Mouse (Mus musculus): ENCODE results near the gene Adgra1.

Gene Adgra1

GRCm38 (mm10) chr7:139834036-139834435 lies at the start of gene Adgra1:
TSS of gene Adgra1 (plus strand) at chr7:139834174.
- peak; percentile 77 for DNase-seq

GRCm38 (mm10) chr7:139787382-139787781 lies 46.6 kb upstream of the Adgra1 start:
- DNase-seq: no peak

- DNase-seq: no peak
Observed at GRCm38 (mm10) chr7:139788927-139789326, 45.0 kb upstream of the Adgra1 start.

GRCm38 (mm10) chr7:139789718-139790117 lies 44.3 kb upstream of the Adgra1 start:
- DNase-seq: no peak

- DNase-seq: peak in 1 of 2 experiments; percentile 4
Observed at GRCm38 (mm10) chr7:139791601-139792000, 42.4 kb upstream of the Adgra1 start.

GRCm38 (mm10) chr7:139795004-139795605 lies 38.9 kb upstream of the Adgra1 start:
- DNase-seq: no peak

GRCm38 (mm10) chr7:139797186-139798109 lies 36.5 kb upstream of the Adgra1 start:
- no peak for DNase-seq

GRCm38 (mm10) chr7:139806175-139806601 lies 27.8 kb upstream of the Adgra1 start:
- DNase-seq: no peak

- no peak for DNase-seq
Observed at GRCm38 (mm10) chr7:139810036-139810435, 23.9 kb upstream of the Adgra1 start.

- DNase-seq: no peak
Observed at GRCm38 (mm10) chr7:139811706-139812105, 22.3 kb upstream of the Adgra1 start.

GRCm38 (mm10) chr7:139813577-139814207 lies 20.3 kb upstream of the Adgra1 start:
- no peak for DNase-seq

- DNase-seq: no peak
Observed at GRCm38 (mm10) chr7:139822301-139823010, 11.5 kb upstream of the Adgra1 start.

- DNase-seq: no peak
Observed at GRCm38 (mm10) chr7:139827687-139828086, 6.3 kb upstream of the Adgra1 start.

GRCm38 (mm10) chr7:139833532-139833931 lies 442 bp upstream of the Adgra1 start:
- DNase-seq: peak in 1 of 2 experiments; percentile 11

GRCm38 (mm10) chr7:139835140-139836131 lies 1.5 kb downstream of the Adgra1 start:
- peak in 1 of 2 experiments; percentile 16 for DNase-seq

GRCm38 (mm10) chr7:139840443-139841168 lies 6.6 kb downstream of the Adgra1 start:
- DNase-seq: no peak

- DNase-seq: no peak
Observed at GRCm38 (mm10) chr7:139842397-139842796, 8.4 kb downstream of the Adgra1 start.

- no peak for DNase-seq
Observed at GRCm38 (mm10) chr7:139843140-139843539, 9.2 kb downstream of the Adgra1 start.

- no peak for DNase-seq
Observed at GRCm38 (mm10) chr7:139843776-139844175, 9.8 kb downstream of the Adgra1 start.

GRCm38 (mm10) chr7:139845101-139845500 lies 11.1 kb downstream of the Adgra1 start:
- no peak for DNase-seq

- no peak for DNase-seq
Observed at GRCm38 (mm10) chr7:139850152-139850551, 16.2 kb downstream of the Adgra1 start.
